Mouse (Mus musculus): ENCODE data around the gene Map2.

GRCm38 (mm10) chr1:66426073-66426472 lies 251.0 kb downstream of the Map2 start:
- TF ChIP-seq POLR2A (IDR thresholded peaks at IDR 0.05; ENCODE audit: borderline replicate concordance, extremely low read depth, low read depth, low read length) (no peak), CTCF (IDR thresholded peaks at IDR 0.05; ENCODE audit: insufficient read depth, low read length) (no peak)

All from lung, adult 2 months (tissue).